8 mouse cellular contexts compared by ENCODE assay signal in genomic region chr1:87184751-87185139, GRCm38 (mm10). TPM values are rescaled to one million over a fixed set of nuclear protein-coding genes. Genes with fewer than 3 reads are reported as not detected.
DNase-seq lines count a peak whose midpoint lies in the region; ATAC-seq lines count a peak whose summit lies in the region.

No protein-coding gene starts in this region.

- peak; percentile 59 for DNase-seq in adipocyte (ENCODE audit: low spot score)
- peak; percentile 52 to 68 for DNase-seq in cerebellum, postnatal 4 days (ENCODE audit: low spot score in 2 of 2)
- peak; percentile 85 for DNase-seq in gastrocnemius, postnatal 10 days
- DNase-seq in left cerebral cortex, adult 8-10 months (ENCODE audit: low spot score in 2 of 2): peak; percentile 34 to 49
- DNase-seq in mesoderm, embryonic 11.5 days (ENCODE audit: low read depth, low spot score): peak; percentile 76
- DNase-seq in right cerebral cortex, postnatal 4 days: peak; percentile 85

- peak; percentile 49 for ATAC-seq in inflammation-experienced regulatory T-cells, adult 6 months
- ATAC-seq in monocyte, adult 5-6 weeks (replicated peaks; ENCODE audit: insufficient number of reproducible peaks, low FRiP score, low TSS enrichment, poor library complexity, severe bottlenecking): no peak; the same call in 1 of the 2 replicates

RNA-seq across cellular contexts. Expression of gene Prss56, which starts 1.6 kb away (rescaled TPM):
- total RNA-seq in gastrocnemius, postnatal 10 days (2021): not detected
- polyA plus RNA-seq in inflammation-experienced regulatory T-cells, adult 6 months (2017; shearing (Covaris generic)): not detected
- total RNA-seq in left cerebral cortex, adult 8-10 months (2022): 1 to 10 TPM; 1.8 to 4.2 (median 2.8) TPM
- total RNA-seq in monocyte, adult 5-6 weeks (2017): not detected in 3 replicates

RNA-seq across cellular contexts. Expression of gene Chrnd, which starts 5.7 kb away (rescaled TPM):
- total RNA-seq in gastrocnemius, postnatal 10 days (2021): 1 to 10 TPM; 8.0 to 8.2 TPM
- not detected for polyA plus RNA-seq in inflammation-experienced regulatory T-cells, adult 6 months (2017; shearing (Covaris generic))
- total RNA-seq in left cerebral cortex, adult 8-10 months (2022): not detected
- not detected in 3 replicates for total RNA-seq in monocyte, adult 5-6 weeks (2017)

RNA-seq across cellular contexts. Expression of gene Chrng, which starts 19.7 kb away (rescaled TPM):
- total RNA-seq in gastrocnemius, postnatal 10 days (2021): 1 to 10 TPM; 3.0 to 3.5 TPM
- under 1 TPM in 1 of 3 experiments, not detected in 2; 0.39 TPM for polyA plus RNA-seq in inflammation-experienced regulatory T-cells, adult 6 months (2017; shearing (Covaris generic))
- total RNA-seq in left cerebral cortex, adult 8-10 months (2022): not detected
- not detected in 3 replicates for total RNA-seq in monocyte, adult 5-6 weeks (2017)

RNA-seq across cellular contexts. Expression of gene Ecel1, which starts 28.4 kb away (rescaled TPM):
- under 1 TPM in 1 of 2 experiments, not detected in 1; 0.09 TPM for total RNA-seq in gastrocnemius, postnatal 10 days (2021)
- under 1 TPM in 2 of 3 experiments, not detected in 1; 0.77 to 0.88 TPM for polyA plus RNA-seq in inflammation-experienced regulatory T-cells, adult 6 months (2017; shearing (Covaris generic))
- 10 to 100 TPM; 15.6 to 23.3 (median 17.4) TPM for total RNA-seq in left cerebral cortex, adult 8-10 months (2022)
- not detected in 3 replicates for total RNA-seq in monocyte, adult 5-6 weeks (2017)

RNA-seq across cellular contexts. Expression of gene Eif4e2, which starts 29.0 kb away (rescaled TPM):
- total RNA-seq in gastrocnemius, postnatal 10 days (2021): 10 to 100 TPM; 66.3 to 70.8 TPM
- 100 to 1,000 TPM in 2 of 3 experiments, 10 to 100 TPM in 1; 95.8 to 185 (median 116) TPM for polyA plus RNA-seq in inflammation-experienced regulatory T-cells, adult 6 months (2017; shearing (Covaris generic))
- total RNA-seq in left cerebral cortex, adult 8-10 months (2022): 10 to 100 TPM; 57.6 to 68.2 (median 58.9) TPM
- total RNA-seq in monocyte, adult 5-6 weeks (2017): 145 to 170 TPM (median 152 TPM) in 3 replicates
